Mouse (Mus musculus) thymus, postnatal 36 days (tissue): ENCODE measurements at regions not wholly inside any gene's neighbourhood (a gene's known extent, or its start where the extent isn't known, plus 50 kb on each side); places are given as distances from the start of the nearest gene placed in this dataset.

Experiments used
- DNase-seq, 2 experiments: peaks; one replicate each; pipeline ENCODE4 v3.0.0; 2022; ENCODE audit warnings: mixed read lengths in 2 of 2

- DNase-seq, result no peak
Measured at GRCm38 (mm10) chr11:84701319-84702175, 117.8 kb downstream of the Mrm1 start.

GRCm38 (mm10) chr11:84697521-84697920, 121.8 kb downstream of the Mrm1 start:
- no peak for DNase-seq

- DNase-seq, result peak; percentile 4 to 28
Measured at GRCm38 (mm10) chr11:84692638-84693037, 126.7 kb downstream of the Mrm1 start.

DNA sequence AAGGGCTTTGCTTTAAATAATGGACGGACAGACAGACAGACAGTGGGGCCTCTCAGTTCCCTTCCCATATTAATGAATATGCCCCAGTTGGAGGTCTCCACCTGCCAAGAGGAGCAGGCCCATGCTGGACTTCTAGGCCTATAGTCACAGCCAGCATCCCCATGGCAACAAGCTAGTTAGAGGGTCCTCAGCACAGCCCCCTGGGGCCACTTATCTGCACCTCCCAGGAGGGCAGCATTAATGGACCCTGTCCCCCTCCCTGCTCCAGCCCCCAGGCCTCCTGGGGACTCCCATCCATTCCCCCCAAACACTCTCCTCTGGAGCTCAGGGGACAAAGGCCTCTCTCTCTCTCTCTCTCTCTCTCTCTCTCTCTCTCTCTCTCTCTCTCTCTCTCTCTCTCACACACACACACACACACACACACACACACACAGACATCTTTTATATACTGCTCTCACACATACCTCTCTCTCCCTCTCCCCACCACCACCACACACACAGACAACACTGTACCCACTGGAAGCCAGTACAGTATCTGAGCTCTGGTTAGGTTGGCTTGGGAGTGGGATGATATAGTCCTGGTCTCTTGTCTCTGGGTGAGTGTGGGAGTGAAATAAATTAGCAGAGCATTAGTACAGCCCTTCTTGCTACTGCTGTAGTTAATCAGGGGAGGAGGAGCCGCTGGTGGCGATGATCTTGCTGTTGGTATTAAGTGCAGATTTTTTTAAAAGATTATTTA, 127.7 kb downstream of the Mrm1 start:
- no peak for DNase-seq

- no peak for DNase-seq
Measured at GRCm38 (mm10) chr11:84686473-84686872, 132.8 kb downstream of the Mrm1 start.

- no peak for DNase-seq
Measured at GRCm38 (mm10) chr11:84684325-84684724, 135.0 kb downstream of the Mrm1 start.

DNA sequence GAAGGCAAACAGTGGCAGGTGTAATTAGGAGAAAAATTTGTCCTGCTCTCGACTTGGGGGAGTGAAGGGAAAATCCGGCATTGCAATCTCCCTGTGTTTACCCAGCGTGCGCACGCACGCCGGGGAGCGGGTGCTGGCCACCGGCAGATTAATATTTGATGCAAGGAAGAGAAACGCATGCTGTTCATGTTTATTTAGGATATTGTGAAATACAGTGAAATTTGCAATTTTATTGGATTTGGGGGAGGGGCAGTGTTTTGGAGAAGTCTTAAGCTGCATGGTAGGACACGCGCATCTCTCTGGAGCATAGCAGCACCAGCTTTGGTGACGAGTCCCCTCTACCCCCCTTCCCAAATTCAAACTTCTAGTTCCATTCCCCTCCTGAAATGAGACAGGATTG, 136.4 kb downstream of the Mrm1 start:
- DNase-seq, result no peak

DNA sequence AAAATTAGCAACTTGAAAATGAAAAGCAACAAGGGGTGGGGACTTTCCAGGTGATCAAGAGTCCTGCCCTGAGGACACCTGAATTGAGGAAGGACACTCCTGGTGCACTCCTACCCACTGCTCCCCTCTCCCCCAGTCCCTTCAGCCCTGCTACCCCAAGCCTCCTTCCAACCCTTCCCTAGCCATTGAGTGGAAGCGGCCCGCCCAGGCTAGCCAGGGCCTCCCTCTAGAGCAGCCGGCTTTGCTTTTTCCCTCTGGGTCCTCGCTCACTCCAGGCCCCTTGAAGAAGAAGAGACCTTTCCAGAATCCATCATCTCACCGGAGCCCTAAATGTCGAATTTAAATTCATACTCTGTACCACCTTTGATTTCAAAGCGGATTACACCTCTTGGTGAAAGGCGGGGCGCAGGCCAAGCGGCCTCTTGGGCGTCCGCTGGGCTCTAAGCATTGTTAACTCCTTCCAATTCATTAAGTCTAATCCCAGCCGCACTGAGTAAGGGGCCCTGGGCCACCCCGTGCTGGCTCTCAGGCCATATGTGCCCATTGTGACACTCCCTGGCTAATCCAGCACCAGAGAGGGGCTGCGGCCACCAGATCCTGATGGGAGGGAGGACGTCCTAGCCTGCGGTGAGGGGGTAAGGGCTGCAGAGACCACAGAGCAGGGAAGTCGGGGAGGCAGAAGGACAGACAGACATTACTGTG, 142.8 kb downstream of the Mrm1 start:
- DNase-seq, result no peak

GRCm38 (mm10) chr11:84672841-84673473, 146.4 kb downstream of the Mrm1 start:
- DNase-seq, result no peak

DNA sequence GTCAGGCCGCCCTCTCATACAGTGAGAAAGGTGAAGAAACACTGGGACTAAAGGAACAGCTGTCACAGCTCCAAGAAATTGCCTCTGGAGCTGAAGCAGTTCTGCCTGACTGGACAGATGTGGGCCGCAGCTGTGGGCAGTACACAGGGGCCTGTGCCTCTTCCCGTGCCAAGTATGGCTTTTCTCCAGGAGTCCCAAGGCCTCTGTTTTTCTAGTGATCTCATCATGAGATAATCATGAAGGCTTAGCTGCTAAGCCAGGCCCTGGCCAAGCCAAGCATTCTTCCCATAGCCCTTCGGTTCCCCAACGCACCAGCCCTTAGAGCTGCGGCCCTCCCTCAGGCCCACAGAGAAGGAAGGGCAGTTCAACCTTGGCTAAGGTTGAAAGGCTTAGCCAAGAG, 146.2 kb upstream of the Lhx1 start:
- no peak for DNase-seq

- no peak for DNase-seq
Measured at GRCm38 (mm10) chr11:84667711-84668110, 142.4 kb upstream of the Lhx1 start.

- DNase-seq, result no peak
Measured at GRCm38 (mm10) chr11:84664258-84664657, 138.9 kb upstream of the Lhx1 start.

DNA sequence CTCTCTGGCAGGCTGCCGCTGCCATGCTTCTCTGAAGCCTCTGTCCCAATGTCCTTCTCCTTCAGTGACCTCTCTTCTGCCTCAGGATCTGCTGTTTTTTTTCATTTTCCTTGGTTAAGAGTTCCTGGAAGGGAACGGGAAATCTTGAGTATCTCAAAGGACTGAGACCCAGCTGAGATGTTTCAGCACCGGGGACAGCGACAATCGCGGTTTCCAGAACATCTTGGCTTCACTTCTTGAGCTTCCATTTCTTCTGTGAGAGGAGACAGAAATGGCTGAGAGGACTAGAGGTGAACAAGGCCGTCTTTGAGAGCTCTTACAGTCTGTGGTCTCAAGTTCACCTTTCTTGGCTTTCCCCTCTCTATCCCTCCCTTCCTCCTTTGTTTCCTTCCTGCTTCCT, 136.6 kb upstream of the Lhx1 start:
- peak in 1 of 2 experiments; percentile 8 for DNase-seq

- no peak for DNase-seq
Measured at GRCm38 (mm10) chr11:84660877-84661276, 135.5 kb upstream of the Lhx1 start.

GRCm38 (mm10) chr11:84659370-84659937, 134.1 kb upstream of the Lhx1 start:
- no peak for DNase-seq

- no peak for DNase-seq
Measured at GRCm38 (mm10) chr11:84653481-84653880, 128.1 kb upstream of the Lhx1 start.

DNA sequence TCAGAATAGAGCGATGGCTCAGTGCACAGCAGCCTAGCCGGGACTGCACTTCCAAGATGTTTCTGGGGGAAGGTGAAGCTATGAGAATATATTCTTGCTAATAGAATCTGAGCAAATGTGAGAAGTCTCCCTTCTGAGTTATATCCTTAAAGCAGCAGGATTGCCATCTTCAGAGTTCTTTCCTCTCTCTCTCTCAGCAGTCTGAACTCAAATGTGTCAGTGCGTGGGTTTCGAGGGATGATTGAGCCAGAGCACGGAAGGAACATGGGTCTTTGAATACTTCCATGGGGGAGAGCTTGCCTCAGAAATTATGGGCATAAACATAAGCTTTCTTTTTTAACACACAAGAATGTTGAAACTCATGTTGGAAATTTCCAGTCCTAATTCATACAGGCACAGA, 123.6 kb upstream of the Lhx1 start:
- DNase-seq, result no peak

DNA sequence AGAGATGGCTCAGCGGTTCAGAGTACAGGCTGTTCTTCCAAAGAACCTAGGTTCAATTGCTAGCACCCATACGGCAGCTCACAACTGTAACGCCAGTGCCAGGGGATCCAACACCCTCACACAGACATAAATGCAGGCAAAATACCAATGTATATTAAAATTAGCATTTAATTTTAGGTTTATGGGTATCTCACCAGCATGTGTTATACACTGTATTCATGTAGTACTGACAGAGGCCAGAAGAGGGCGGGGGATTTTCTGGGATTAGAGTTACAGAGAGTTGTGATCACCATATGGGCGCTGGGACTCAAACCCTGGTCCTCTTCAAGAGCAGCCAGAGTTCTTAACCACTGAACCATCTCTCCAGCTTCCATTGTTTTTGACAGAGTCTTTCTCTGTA, 121.8 kb upstream of the Lhx1 start:
- DNase-seq, result no peak

DNA sequence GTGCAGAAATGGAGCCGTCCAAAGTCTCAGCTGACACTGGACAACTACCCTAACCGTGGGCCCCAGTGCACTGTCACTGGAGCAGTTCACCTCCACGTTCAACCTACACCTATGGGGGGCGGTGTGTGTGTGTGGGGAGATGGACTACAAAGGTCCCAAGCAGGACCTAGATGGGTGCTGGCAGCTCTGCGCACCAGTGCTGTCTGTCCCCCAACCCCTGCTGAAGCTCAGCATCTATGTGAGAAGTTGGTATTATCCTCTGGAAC, 117.7 kb upstream of the Lhx1 start:
- DNase-seq, result no peak

DNA sequence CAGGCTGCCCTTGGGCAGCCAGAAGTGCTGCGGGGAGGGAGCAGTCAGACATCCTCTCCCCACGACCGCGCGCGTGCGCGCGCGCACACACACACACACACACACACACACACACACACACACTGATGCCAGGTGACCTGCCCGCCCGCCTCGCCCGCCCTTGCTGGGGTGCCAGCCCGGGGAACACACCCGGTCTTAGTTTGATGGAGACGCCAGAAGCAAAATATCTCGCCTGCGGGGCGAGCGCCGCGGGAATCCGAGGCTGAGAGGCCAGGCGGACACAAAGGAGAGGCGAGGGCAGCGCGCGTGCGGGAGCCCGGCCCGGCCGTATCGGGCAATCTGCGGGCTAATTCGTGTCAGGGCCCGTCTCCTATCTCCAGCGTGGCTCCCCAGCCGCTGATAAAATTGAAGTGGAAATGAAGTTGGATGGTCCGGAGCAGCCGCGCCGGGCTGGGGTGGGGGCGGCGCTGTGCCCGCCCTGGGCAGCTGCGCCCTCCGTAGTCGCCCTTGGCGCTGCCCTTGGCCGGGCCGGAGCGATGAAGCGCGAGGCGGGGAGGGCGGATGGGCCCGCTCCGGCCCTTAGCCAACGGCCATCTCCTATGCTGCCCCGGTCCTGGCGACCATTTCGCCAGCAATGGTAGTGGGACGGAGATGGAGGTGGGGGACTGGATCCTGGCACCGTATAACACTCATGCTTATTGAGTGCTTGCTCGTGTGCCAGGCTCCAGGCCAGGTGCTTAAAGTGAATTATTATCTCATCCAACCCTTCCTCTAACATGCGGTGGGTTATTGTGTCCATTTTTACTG, 117.2 kb upstream of the Lhx1 start:
- DNase-seq, result no peak

DNA sequence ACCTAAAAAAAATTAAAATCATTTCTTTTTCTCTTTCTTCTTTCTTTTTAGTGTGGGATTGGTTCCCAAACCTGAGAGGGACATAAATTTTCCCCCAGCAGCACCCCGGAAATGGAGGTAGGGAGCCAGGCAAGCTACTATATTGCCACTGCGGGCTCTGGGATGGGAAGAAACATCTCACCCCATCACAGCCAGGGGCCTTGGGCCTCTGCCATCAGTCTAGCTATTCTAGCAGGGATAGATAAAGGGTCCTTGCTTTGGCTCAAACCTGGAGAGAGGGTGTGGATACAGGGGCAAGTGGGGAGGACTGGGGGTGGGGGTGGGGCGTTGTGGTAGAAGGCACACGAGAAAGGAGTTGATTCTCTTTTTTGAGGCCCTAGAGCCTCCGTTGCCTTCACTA, 116.3 kb upstream of the Lhx1 start:
- DNase-seq, result no peak

- no peak for DNase-seq
Measured at GRCm38 (mm10) chr11:84638353-84638752, 113.0 kb upstream of the Lhx1 start.
